Mouse (Mus musculus): ENCODE measurements around the gene Art5.
A peak's percentile ranks its signal among the peaks of the same experiment; 100 is the strongest.

The Art5 gene

GRCm38 (mm10) chr7:102109171-102109570 lies at the start of gene Art5:
Art5 (minus strand) TSS chr7:102109489.
- H3K27me3 ChIP-seq (ENCODE audit: control insufficient read depth, insufficient read depth, low read length, poor library complexity, severe bottlenecking), result no peaks in the 10 kb centered on the region; the same call in 1 of the 2 replicates
- H3K36me3 ChIP-seq (ENCODE audit: control insufficient read depth, insufficient read depth, low read length, poor library complexity, severe bottlenecking), result no peaks in the 10 kb centered on the region
- DNase-seq (ENCODE audit: low read depth, low spot score), result no peak

GRCm38 (mm10) chr7:102153691-102154090 lies 44.4 kb upstream of the Art5 start:
- no peak for DNase-seq (ENCODE audit: low read depth, low spot score)
- Histone ChIP-seq H3K36me3 (ENCODE audit: control insufficient read depth, insufficient read depth, low read length, poor library complexity, severe bottlenecking) (peaks cover 11% of the 10 kb centered on the region), H3K27me3 (ENCODE audit: control insufficient read depth, insufficient read depth, low read length, poor library complexity, severe bottlenecking) (no peaks in the 10 kb centered on the region)

GRCm38 (mm10) chr7:102137898-102138297 lies 28.6 kb upstream of the Art5 start:
- no peak for DNase-seq (ENCODE audit: low read depth, low spot score)
- H3K27me3 ChIP-seq (ENCODE audit: control insufficient read depth, insufficient read depth, low read length, poor library complexity, severe bottlenecking), result no peaks in the 10 kb centered on the region
- peaks cover 14% of the 10 kb centered on the region for H3K36me3 ChIP-seq (ENCODE audit: control insufficient read depth, insufficient read depth, low read length, poor library complexity, severe bottlenecking)

GRCm38 (mm10) chr7:102137464-102137863 lies 28.2 kb upstream of the Art5 start:
- Histone ChIP-seq H3K36me3 (ENCODE audit: control insufficient read depth, insufficient read depth, low read length, poor library complexity, severe bottlenecking) (peaks cover 14% of the 10 kb centered on the region), H3K27me3 (ENCODE audit: control insufficient read depth, insufficient read depth, low read length, poor library complexity, severe bottlenecking) (no peaks in the 10 kb centered on the region)
- peak; percentile 63 for DNase-seq (ENCODE audit: low read depth, low spot score)

- Histone ChIP-seq H3K36me3 (ENCODE audit: control insufficient read depth, insufficient read depth, low read length, poor library complexity, severe bottlenecking) (peaks cover 18% of the 10 kb centered on the region), H3K27me3 (ENCODE audit: control insufficient read depth, insufficient read depth, low read length, poor library complexity, severe bottlenecking) (no peaks in the 10 kb centered on the region)
- DNase-seq (ENCODE audit: low read depth, low spot score), result no peak
Observed at GRCm38 (mm10) chr7:102132395-102132794, 23.1 kb upstream of the Art5 start.

- Histone ChIP-seq H3K27me3 (ENCODE audit: control insufficient read depth, insufficient read depth, low read length, poor library complexity, severe bottlenecking) (no peaks in the 10 kb centered on the region), H3K36me3 (ENCODE audit: control insufficient read depth, insufficient read depth, low read length, poor library complexity, severe bottlenecking) (peaks cover 8% of the 10 kb centered on the region; the same call in 1 of the 2 replicates)
- DNase-seq (ENCODE audit: low read depth, low spot score), result no peak
Observed at GRCm38 (mm10) chr7:102120326-102120725, 11.0 kb upstream of the Art5 start.

- H3K36me3 ChIP-seq (ENCODE audit: control insufficient read depth, insufficient read depth, low read length, poor library complexity, severe bottlenecking), result peaks cover 7% of the 10 kb centered on the region; the same call in 1 of the 2 replicates
- DNase-seq (ENCODE audit: low read depth, low spot score), result no peak
- H3K27me3 ChIP-seq (ENCODE audit: control insufficient read depth, insufficient read depth, low read length, poor library complexity, severe bottlenecking), result no peaks in the 10 kb centered on the region
Observed at GRCm38 (mm10) chr7:102117382-102117781, 8.1 kb upstream of the Art5 start.

GRCm38 (mm10) chr7:102116579-102117331 lies 7.5 kb upstream of the Art5 start, which contains the start of gene Chrna10:
Chrna10 (minus strand) TSS chr7:102116828.
- no peak for DNase-seq (ENCODE audit: low read depth, low spot score)
- Histone ChIP-seq H3K27me3 (ENCODE audit: control insufficient read depth, insufficient read depth, low read length, poor library complexity, severe bottlenecking) (no peaks in the 10 kb centered on the region), H3K36me3 (ENCODE audit: control insufficient read depth, insufficient read depth, low read length, poor library complexity, severe bottlenecking) (peaks cover 6% of the 10 kb centered on the region; the same call in 1 of the 2 replicates)

GRCm38 (mm10) chr7:102113151-102113729 lies 4.0 kb upstream of the Art5 start:
- H3K36me3 ChIP-seq (ENCODE audit: control insufficient read depth, insufficient read depth, low read length, poor library complexity, severe bottlenecking), result no peaks in the 10 kb centered on the region

GRCm38 (mm10) chr7:102109746-102110145 lies 457 bp upstream of the Art5 start:
- no peak for DNase-seq (ENCODE audit: low read depth, low spot score)
- no peaks in the 10 kb centered on the region; the same call in 1 of the 2 replicates for H3K27me3 ChIP-seq (ENCODE audit: control insufficient read depth, insufficient read depth, low read length, poor library complexity, severe bottlenecking)
- no peaks in the 10 kb centered on the region for H3K36me3 ChIP-seq (ENCODE audit: control insufficient read depth, insufficient read depth, low read length, poor library complexity, severe bottlenecking)

More at GRCm38 (mm10) chr7:102113151-102113729, 4.0 kb upstream of the Art5 start:
- H3K27me3 ChIP-seq (ENCODE audit: control insufficient read depth, insufficient read depth, low read length, poor library complexity, severe bottlenecking), result no peaks in the 10 kb centered on the region
- DNase-seq (ENCODE audit: low read depth, low spot score), result no peak

- no peaks in the 10 kb centered on the region; the same call in 1 of the 2 replicates for H3K27me3 ChIP-seq (ENCODE audit: control insufficient read depth, insufficient read depth, low read length, poor library complexity, severe bottlenecking)
- H3K36me3 ChIP-seq (ENCODE audit: control insufficient read depth, insufficient read depth, low read length, poor library complexity, severe bottlenecking), result no peaks in the 10 kb centered on the region
- no peak for DNase-seq (ENCODE audit: low read depth, low spot score)
Observed at GRCm38 (mm10) chr7:102108206-102108605, 1.1 kb downstream of the Art5 start.

- Histone ChIP-seq H3K27me3 (ENCODE audit: control insufficient read depth, insufficient read depth, low read length, poor library complexity, severe bottlenecking) (no peaks in the 10 kb centered on the region; the same call in 1 of the 2 replicates), H3K36me3 (ENCODE audit: control insufficient read depth, insufficient read depth, low read length, poor library complexity, severe bottlenecking) (no peaks in the 10 kb centered on the region)
- DNase-seq (ENCODE audit: low read depth, low spot score), result peak; percentile 14
Observed at GRCm38 (mm10) chr7:102106700-102107141, 2.6 kb downstream of the Art5 start.

GRCm38 (mm10) chr7:102104126-102104525 lies 5.2 kb downstream of the Art5 start:
- Histone ChIP-seq H3K36me3 (ENCODE audit: control insufficient read depth, insufficient read depth, low read length, poor library complexity, severe bottlenecking) (no peaks in the 10 kb centered on the region), H3K27me3 (ENCODE audit: control insufficient read depth, insufficient read depth, low read length, poor library complexity, severe bottlenecking) (no peaks in the 10 kb centered on the region; the same call in 1 of the 2 replicates)
- DNase-seq (ENCODE audit: low read depth, low spot score), result no peak

GRCm38 (mm10) chr7:102103555-102103954 lies 5.7 kb downstream of the Art5 start:
- DNase-seq (ENCODE audit: low read depth, low spot score), result no peak
- no peaks in the 10 kb centered on the region; the same call in 1 of the 2 replicates for H3K27me3 ChIP-seq (ENCODE audit: control insufficient read depth, insufficient read depth, low read length, poor library complexity, severe bottlenecking)
- H3K36me3 ChIP-seq (ENCODE audit: control insufficient read depth, insufficient read depth, low read length, poor library complexity, severe bottlenecking), result no peaks in the 10 kb centered on the region

- DNase-seq (ENCODE audit: low read depth, low spot score), result no peak
- H3K27me3 ChIP-seq (ENCODE audit: control insufficient read depth, insufficient read depth, low read length, poor library complexity, severe bottlenecking), result no peaks in the 10 kb centered on the region; the same call in 1 of the 2 replicates
- H3K36me3 ChIP-seq (ENCODE audit: control insufficient read depth, insufficient read depth, low read length, poor library complexity, severe bottlenecking), result no peaks in the 10 kb centered on the region
Observed at GRCm38 (mm10) chr7:102102696-102103095, 6.6 kb downstream of the Art5 start.

Measured in splenic B cell, adult 2 months (primary cell).